In the genomic region with DNA sequence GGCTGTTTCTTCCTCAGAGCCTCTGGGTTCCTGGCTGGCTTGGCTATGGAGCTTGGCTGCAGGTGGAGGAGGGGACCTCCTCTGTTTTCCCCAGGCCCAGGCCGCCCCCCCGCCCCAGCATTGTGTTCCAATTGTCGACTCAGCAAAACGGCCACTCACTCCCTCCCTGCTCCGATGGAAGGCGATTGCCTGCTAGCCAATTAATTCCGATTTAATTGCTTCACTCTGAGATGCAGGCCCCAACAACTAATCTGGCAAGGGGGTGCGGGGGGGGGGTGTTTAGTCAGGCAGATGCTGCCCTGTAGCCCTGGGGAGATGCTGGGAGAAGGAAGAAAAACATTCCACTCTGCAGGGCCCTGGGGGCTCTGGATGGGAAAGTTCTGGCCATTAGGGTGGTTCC, we compare ENCODE assay signal across 10 mouse cellular contexts. TPM values are rescaled to one million over a fixed set of nuclear protein-coding genes. Genes with fewer than 3 reads are reported as not detected.
A peak's percentile ranks its signal among the peaks of the same experiment; 100 is the strongest.
DNase-seq lines count a peak whose midpoint lies in the region; ATAC-seq and TF ChIP-seq lines count a peak whose summit lies in the region.
"Had no signal": no experiment of that assay in that cellular context is flagged by ENCODE, and none has a peak within 500 bp of the region (broad histone marks: within the 10 kb centered on the region; RNA-seq: fewer than 3 reads in every experiment).

No protein-coding gene starts in this region.

- no peaks in the 10 kb centered on the region for H3K36me3 ChIP-seq in lung, embryonic 14.5 days (ENCODE audit: insufficient read depth)
- H3K36me3 ChIP-seq in forebrain, embryonic 12.5 days (replicated peaks), result no peaks in the 10 kb centered on the region
- no peaks in the 10 kb centered on the region for H3K36me3 ChIP-seq in hindbrain, postnatal 0 days (ENCODE audit: insufficient read depth, low read length)
- H3K36me3 ChIP-seq: liver, embryonic 15.5 days had no signal

- ATAC-seq in lung, embryonic 14.5 days (ENCODE audit: insufficient read depth), result no peak
- peak; percentile 75; the same call in 1 of the 2 replicates for ATAC-seq in forebrain, embryonic 12.5 days (ENCODE audit: low FRiP score)
- no peak for ATAC-seq in hindbrain, postnatal 0 days

- no peak overlapping the region for H3K4me2 ChIP-seq in lung, embryonic 14.5 days
- no peak overlapping the region for H3K4me2 ChIP-seq in forebrain, embryonic 12.5 days
- H3K4me2 ChIP-seq in hindbrain, postnatal 0 days (ENCODE audit: low read depth, low read length), result no peak overlapping the region
- H3K4me2 ChIP-seq: liver, embryonic 15.5 days had no signal

- H3K9ac ChIP-seq in lung, embryonic 14.5 days, result no peak overlapping the region
- no peak overlapping the region for H3K9ac ChIP-seq in forebrain, embryonic 12.5 days
- no peak overlapping the region for H3K9ac ChIP-seq in hindbrain, postnatal 0 days (replicated peaks; ENCODE audit: low read length)
- H3K9ac ChIP-seq: liver, embryonic 15.5 days had no signal

- peak overlapping the region; percentile 67 for H3K27ac ChIP-seq in lung, embryonic 14.5 days (ENCODE audit: low read depth)
- H3K27ac ChIP-seq in forebrain, embryonic 12.5 days, result peak overlapping the region; percentile 87
- H3K27ac ChIP-seq in hindbrain, postnatal 0 days, result no peak overlapping the region
- H3K27ac ChIP-seq: liver, embryonic 15.5 days had no signal

- peak; percentile 23 for DNase-seq in lung, embryonic 14.5 days
- DNase-seq in lung, postnatal 25 days (ENCODE audit: low spot score), result no peak
- DNase-seq in hindbrain, postnatal 0 days (ENCODE audit: low spot score), result peak; percentile 43
- DNase-seq in retina, embryonic 14.5 days (ENCODE audit: low spot score), result peak; percentile 71
- no peak for DNase-seq in left cerebral cortex, postnatal 25 days (ENCODE audit: low spot score in 2 of 2)
- DNase-seq in right cerebral cortex, postnatal 25 days, result no peak
- DNase-seq: gastrocnemius, postnatal 10 days had no signal

- no peak overlapping the region for H3K4me3 ChIP-seq in lung, embryonic 14.5 days (ENCODE audit: low read depth, low read length)
- no peak overlapping the region for H3K4me3 ChIP-seq in forebrain, embryonic 12.5 days (replicated peaks)
- no peak overlapping the region for H3K4me3 ChIP-seq in hindbrain, postnatal 0 days (ENCODE audit: low read length)
- H3K4me3 ChIP-seq: liver, embryonic 15.5 days had no signal

- WGBS in lung, embryonic 14.5 days, result 34% methylated on average over 8 of the region's 8 CpGs
- WGBS in forebrain, embryonic 12.5 days, result 2% methylated on average over 8 of the region's 8 CpGs
- WGBS in hindbrain, postnatal 0 days, result 8% methylated on average over 8 of the region's 8 CpGs

- H3K27me3 ChIP-seq in lung, embryonic 14.5 days (ENCODE audit: insufficient read depth, low read length), result no peaks in the 10 kb centered on the region
- peaks cover 9% of the 10 kb centered on the region for H3K27me3 ChIP-seq in forebrain, embryonic 12.5 days
- H3K27me3 ChIP-seq in hindbrain, postnatal 0 days (ENCODE audit: insufficient read depth, low read length), result no peaks in the 10 kb centered on the region
- H3K27me3 ChIP-seq: liver, embryonic 15.5 days had no signal

- no peak for TF ChIP-seq CTCF in lung, embryonic 14.5 days (IDR thresholded peaks at IDR 0.05; ENCODE audit: low read depth)
- TF ChIP-seq CTCF in hindbrain, postnatal 0 days (IDR thresholded peaks at IDR 0.05; ENCODE audit: low read depth), result no peak

- H3K9me3 ChIP-seq in lung, embryonic 14.5 days (ENCODE audit: low read depth, low read length), result no peaks in the 10 kb centered on the region
- no peaks in the 10 kb centered on the region for H3K9me3 ChIP-seq in forebrain, embryonic 12.5 days
- H3K9me3 ChIP-seq in hindbrain, postnatal 0 days (ENCODE audit: low read length), result no peaks in the 10 kb centered on the region
- H3K9me3 ChIP-seq: liver, embryonic 15.5 days had no signal

- intact Hi-C loops in left cerebral cortex, postnatal 25 days (cut with DNase I), result no loop called here

- peaks cover 24% of the 10 kb centered on the region for H3K4me1 ChIP-seq in lung, embryonic 14.5 days (ENCODE audit: insufficient read depth)
- peaks cover 45% of the 10 kb centered on the region for H3K4me1 ChIP-seq in forebrain, embryonic 12.5 days
- 0 out of 2 replicates have a peak, but pooled peaks cover 4% of the 10 kb centered on the region for H3K4me1 ChIP-seq in hindbrain, postnatal 0 days (ENCODE audit: insufficient read depth, low read length)
- H3K4me1 ChIP-seq: liver, embryonic 15.5 days had no signal

RNA-seq across cellular contexts. Expression of a gene that starts 38.4 kb away (rescaled TPM):
- not detected in 2 replicates for polyA plus RNA-seq in lung, embryonic 14.5 days (2014; fragmentation: Nextera tagmentation; extraction: Ambion mirVana)
- polyA plus RNA-seq in forebrain, embryonic 12.5 days (2016; fragmentation: Nextera tagmentation; extraction: Ambion mirVana), result not detected in 2 replicates
- not detected in 2 replicates for total RNA-seq in hindbrain, postnatal 0 days (2014; rRNA removed)
- polyA plus RNA-seq in hindbrain, postnatal 0 days (2015; fragmentation: Nextera tagmentation; extraction: Ambion mirVana), result not detected in 2 replicates
- total RNA-seq in left cerebral cortex, postnatal 25 days (2021), result not detected
- total RNA-seq: adrenal gland, postnatal 4 days; gastrocnemius, postnatal 10 days had no signal
- polyA plus RNA-seq: liver, embryonic 15.5 days had no signal

Comparison
In these comparisons a context has a peak if more than half of its experiments do, and no peak if none do; other contexts are left out.
1. DNase-seq: peak in lung, embryonic 14.5 days (single experiment), hindbrain, postnatal 0 days (single experiment) and retina, embryonic 14.5 days (single experiment); none in lung, postnatal 25 days (single experiment), left cerebral cortex, postnatal 25 days (0 of 2) and right cerebral cortex, postnatal 25 days (single experiment).